Mouse (Mus musculus) midbrain, embryonic 12.5 days (tissue): ENCODE measurements around the gene Shisa8. TPM values are rescaled to one million over a fixed set of nuclear protein-coding genes. Genes with fewer than 3 reads are reported as not detected.

Experiments used
- ATAC-seq: fragments of 200-750 bp; cut with Nextera tagmentation; 2 replicates; pipeline ENCODE4 v1.8.0; 2017; ENCODE audit warnings: low read depth, moderate TSS enrichment, moderate library complexity; ENCODE audit not compliant: low FRiP score
- H3K27ac ChIP-seq: fragments of 300-500 bp; sonication (generic); replicated peaks from 2 replicates; pipeline ENCODE4 v1.5.1; 2016; ENCODE audit warnings: mild to moderate bottlenecking
- H3K27me3 ChIP-seq: fragments of 300-500 bp; sonication (generic); 2 replicates; pipeline ENCODE4 v1.6.1; 2016; ENCODE audit warnings: mild to moderate bottlenecking
- H3K36me3 ChIP-seq: fragments of 300-500 bp; sonication (generic); 2 replicates; pipeline ENCODE4 v1.6.1; 2016
- H3K4me1 ChIP-seq: fragments of 300-500 bp; sonication (generic); 2 replicates; pipeline ENCODE4 v1.6.1; 2016
- H3K4me2 ChIP-seq: fragments of 300-500 bp; sonication (generic); replicated peaks from 2 replicates; pipeline ENCODE4 v1.6.1; 2016; ENCODE audit warnings: mild to moderate bottlenecking, moderate library complexity
- H3K4me3 ChIP-seq: fragments of 300-500 bp; sonication (generic); 2 replicates; pipeline ENCODE4 v1.5.1; 2016; ENCODE audit warnings: mild to moderate bottlenecking
- H3K9ac ChIP-seq: fragments of 300-500 bp; sonication (generic); replicated peaks from 2 replicates; pipeline ENCODE4 v1.6.1; 2016; ENCODE audit warnings: mild to moderate bottlenecking, moderate library complexity
- H3K9me3 ChIP-seq: fragments of 300-500 bp; sonication (generic); 2 replicates; pipeline ENCODE4 v1.6.1; 2016; ENCODE audit warnings: mild to moderate bottlenecking
- WGBS: fragments of 180-500 bp; shearing (Covaris S2); methylation state at CpG from one replicate; pipeline ENCODE4 v1.1.7; 2016; 5-methylcytosine and 5-hydroxymethylcytosine counted together
- polyA plus RNA-seq: library from polyadenylated mRNA; unstranded; fragments of >200 nt; fragmentation: Nextera tagmentation; extraction: Ambion mirVana; gene quantifications from 2 replicates; pipeline ENCODE4 v1.2.1, GENCODE M21; 2016

Gene Shisa8
- polyA plus RNA-seq, 1 experiment from 2014 or later = 0.80 TPM

DNA sequence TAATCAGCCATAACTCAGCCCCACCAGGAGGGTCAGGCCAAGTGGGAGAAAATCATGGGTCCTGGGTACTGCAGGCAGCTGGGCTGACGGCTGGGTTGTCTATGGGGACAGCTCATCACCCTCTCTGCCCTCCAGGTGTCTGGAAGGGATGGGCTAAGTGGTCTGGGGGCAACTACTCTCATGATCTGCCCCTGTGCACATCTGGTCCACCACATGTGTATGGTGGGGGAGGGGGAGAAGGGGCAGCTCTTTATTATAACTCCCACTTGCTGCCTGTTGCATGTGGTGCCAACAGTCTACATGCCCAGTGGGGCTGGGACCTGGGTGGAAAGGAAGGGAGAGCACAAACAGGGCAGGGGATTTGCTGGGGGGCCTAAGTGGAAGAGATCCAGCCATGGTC is 1.8 kb downstream of the Shisa8 start:
- Histone ChIP-seq H3K9ac (no peak overlapping the region), H3K27me3 (peaks cover 99% of the 10 kb centered on the region), H3K4me3 (no peak overlapping the region), H3K36me3 (peaks cover 9% of the 10 kb centered on the region), H3K27ac (no peak overlapping the region), H3K4me1 (peaks cover 46% of the 10 kb centered on the region), H3K4me2 (no peak overlapping the region), H3K9me3 (no peaks in the 10 kb centered on the region)
- WGBS = 35% methylated on average over 1 of the region's 1 CpGs
- ATAC-seq = no peak

DNA sequence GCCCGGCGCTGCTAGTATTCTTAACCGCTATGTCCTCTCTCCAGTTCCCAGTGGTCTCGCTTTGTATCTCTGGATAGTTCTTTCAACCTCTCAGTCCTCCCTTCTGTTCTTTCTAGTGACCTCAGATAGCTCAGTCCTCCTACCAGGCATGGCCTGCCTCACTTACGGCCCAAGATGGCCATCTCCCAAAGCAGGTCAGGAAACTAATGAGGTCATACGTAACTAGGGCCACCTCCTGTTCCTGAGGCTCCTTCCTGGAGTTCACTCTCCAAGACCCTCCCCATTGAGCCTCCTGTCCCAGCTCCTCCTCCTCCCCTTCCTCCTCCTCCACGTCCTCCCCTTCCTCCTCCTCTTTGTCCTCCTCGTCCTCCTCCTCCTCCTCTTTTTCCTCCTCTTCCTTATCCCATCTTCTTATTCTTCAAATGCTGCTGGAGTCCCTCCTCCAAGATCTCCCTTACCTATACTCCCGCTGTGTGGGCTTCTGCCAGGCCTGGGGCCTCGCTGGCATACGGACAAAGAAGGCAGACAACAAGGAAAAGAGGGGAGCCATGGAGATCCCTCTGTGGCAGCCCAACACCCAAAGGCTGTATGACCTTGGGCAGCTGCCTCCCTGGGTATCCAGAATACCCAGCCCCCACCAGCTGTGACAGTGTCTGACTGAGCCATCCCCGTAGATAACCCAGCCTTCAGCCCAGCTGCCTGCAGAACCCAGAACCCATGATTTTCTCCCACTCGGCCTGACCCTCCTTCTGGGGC is 3.1 kb downstream of the Shisa8 start:
- peaks cover 22% of the 10 kb centered on the region for H3K36me3 ChIP-seq
- no peak overlapping the region for H3K4me2 ChIP-seq
- peaks cover 99% of the 10 kb centered on the region for H3K27me3 ChIP-seq
- H3K9me3 ChIP-seq = no peaks in the 10 kb centered on the region
- no peak overlapping the region for H3K27ac ChIP-seq
- no peak for ATAC-seq
- 81% methylated on average over 13 of the region's 13 CpGs for WGBS
- no peak overlapping the region for H3K9ac ChIP-seq
- H3K4me1 ChIP-seq = peaks cover 49% of the 10 kb centered on the region
- H3K4me3 ChIP-seq = no peak overlapping the region

GRCm38 (mm10) chr15:82208307-82208706 is 4.3 kb downstream of the Shisa8 start:
- H3K4me3 ChIP-seq = no peak overlapping the region
- ATAC-seq = no peak
- peaks cover 58% of the 10 kb centered on the region for H3K4me1 ChIP-seq
- peaks cover 89% of the 10 kb centered on the region for H3K27me3 ChIP-seq
- no peak overlapping the region for H3K4me2 ChIP-seq
- H3K27ac ChIP-seq = no peak overlapping the region
- H3K9me3 ChIP-seq = no peaks in the 10 kb centered on the region
- no peak overlapping the region for H3K9ac ChIP-seq
- H3K36me3 ChIP-seq = peaks cover 33% of the 10 kb centered on the region
- WGBS = 83% methylated on average over 8 of the region's 8 CpGs

DNA sequence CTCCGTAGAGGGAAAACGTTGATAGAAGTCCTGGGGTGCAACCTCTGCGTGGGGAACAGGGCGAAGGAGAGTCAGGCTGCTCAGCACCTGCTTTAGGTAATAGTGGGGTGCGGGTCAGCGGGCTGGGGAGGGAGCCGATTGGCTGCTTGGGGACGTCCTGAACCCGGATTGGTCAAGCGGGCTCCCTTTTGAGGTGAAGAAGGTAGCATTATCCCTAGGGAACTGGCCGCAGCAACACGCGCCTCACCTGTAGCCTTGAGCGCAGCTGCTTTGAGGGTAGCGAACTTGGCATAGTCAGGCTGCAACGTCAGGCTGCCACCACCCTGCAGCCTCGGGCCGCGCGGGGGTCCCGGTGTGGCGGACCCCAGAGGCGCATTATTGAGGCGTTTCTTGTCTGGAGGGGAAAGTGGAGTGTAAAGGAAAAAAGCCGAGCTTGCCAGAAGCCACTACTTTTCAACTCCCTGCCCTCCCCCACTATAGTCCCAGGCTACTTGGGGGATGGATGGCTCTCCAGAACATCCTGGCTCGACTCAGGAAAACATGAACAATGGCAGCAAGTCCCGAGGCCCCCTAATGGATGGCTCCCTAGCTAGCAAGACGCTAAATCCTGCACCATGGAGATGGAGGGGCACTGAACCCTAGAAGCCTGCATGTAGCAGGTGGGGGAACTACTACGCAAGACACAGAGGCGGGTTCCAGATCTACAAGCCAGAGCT is 5.0 kb downstream of the Shisa8 start:
- H3K4me2 ChIP-seq = 0 out of 2 replicates have a peak overlapping the region, but pooled peaks have one; percentile 11
- H3K9ac ChIP-seq = no peak overlapping the region
- no peak for ATAC-seq
- 8% methylated on average over 30 of the region's 30 CpGs for WGBS
- no peak overlapping the region for H3K27ac ChIP-seq
- peaks cover 40% of the 10 kb centered on the region for H3K36me3 ChIP-seq
- H3K27me3 ChIP-seq = peaks cover 86% of the 10 kb centered on the region
- peaks cover 56% of the 10 kb centered on the region for H3K4me1 ChIP-seq
- H3K4me3 ChIP-seq = no peak overlapping the region
- H3K9me3 ChIP-seq = no peaks in the 10 kb centered on the region

- no peak overlapping the region for H3K9ac ChIP-seq
- no peaks in the 10 kb centered on the region for H3K9me3 ChIP-seq
- peaks cover 51% of the 10 kb centered on the region for H3K4me1 ChIP-seq
- H3K4me2 ChIP-seq = peak overlapping the region; percentile 11; the same call in 1 of the 2 replicates
- ATAC-seq = no peak
- H3K27me3 ChIP-seq = peaks cover 80% of the 10 kb centered on the region
- H3K27ac ChIP-seq = no peak overlapping the region
- H3K36me3 ChIP-seq = peaks cover 45% of the 10 kb centered on the region
- no peak overlapping the region for H3K4me3 ChIP-seq
- WGBS = 12% methylated on average over 34 of the region's 34 CpGs
Measured at GRCm38 (mm10) chr15:82207105-82207459, 5.5 kb downstream of the Shisa8 start.

GRCm38 (mm10) chr15:82206365-82207104 is 6.1 kb downstream of the Shisa8 start:
- H3K9ac ChIP-seq = no peak overlapping the region
- H3K4me2 ChIP-seq = no peak overlapping the region
- H3K36me3 ChIP-seq = peaks cover 51% of the 10 kb centered on the region
- peak; percentile 45 for ATAC-seq
- H3K4me1 ChIP-seq = peaks cover 45% of the 10 kb centered on the region
- H3K4me3 ChIP-seq = no peak overlapping the region
- WGBS = 58% methylated on average over 9 of the region's 9 CpGs
- peaks cover 75% of the 10 kb centered on the region for H3K27me3 ChIP-seq
- H3K9me3 ChIP-seq = no peaks in the 10 kb centered on the region
- no peak overlapping the region for H3K27ac ChIP-seq

DNA sequence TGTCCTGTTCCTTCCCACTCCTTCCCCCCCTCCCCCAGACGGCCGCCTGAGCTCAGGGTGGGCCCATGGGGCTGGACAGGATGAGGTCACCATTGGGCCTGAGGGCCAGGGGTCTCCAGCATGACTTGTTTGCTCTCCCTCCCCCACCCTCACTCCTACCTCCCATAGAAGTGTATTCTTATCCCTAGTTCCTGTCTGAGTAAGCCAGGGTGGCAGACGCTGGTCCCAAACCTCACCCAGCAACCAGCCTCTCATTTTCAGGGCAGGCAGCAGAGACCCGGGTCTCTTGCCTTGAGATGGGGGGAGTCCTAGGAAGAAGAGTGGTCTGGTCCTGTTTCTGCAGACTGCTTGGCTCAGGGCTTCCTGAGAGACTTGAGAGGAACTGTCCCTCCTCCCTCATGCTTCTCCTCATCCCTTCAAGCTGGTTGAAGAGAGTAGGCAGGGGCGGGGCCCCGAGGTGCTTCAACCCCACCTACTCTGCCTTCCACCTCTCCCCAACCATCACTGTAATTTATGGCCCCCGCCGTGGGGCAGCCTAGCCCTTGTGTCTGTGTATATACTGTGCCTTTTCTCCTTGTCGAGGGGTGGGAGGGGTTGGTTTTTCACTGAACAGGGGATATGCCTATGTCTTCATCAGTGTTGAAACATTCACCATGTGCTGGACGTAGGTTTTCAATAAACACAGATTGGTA is 7.8 kb downstream of the Shisa8 start:
- H3K9ac ChIP-seq = no peak overlapping the region
- no peak for ATAC-seq

DNA sequence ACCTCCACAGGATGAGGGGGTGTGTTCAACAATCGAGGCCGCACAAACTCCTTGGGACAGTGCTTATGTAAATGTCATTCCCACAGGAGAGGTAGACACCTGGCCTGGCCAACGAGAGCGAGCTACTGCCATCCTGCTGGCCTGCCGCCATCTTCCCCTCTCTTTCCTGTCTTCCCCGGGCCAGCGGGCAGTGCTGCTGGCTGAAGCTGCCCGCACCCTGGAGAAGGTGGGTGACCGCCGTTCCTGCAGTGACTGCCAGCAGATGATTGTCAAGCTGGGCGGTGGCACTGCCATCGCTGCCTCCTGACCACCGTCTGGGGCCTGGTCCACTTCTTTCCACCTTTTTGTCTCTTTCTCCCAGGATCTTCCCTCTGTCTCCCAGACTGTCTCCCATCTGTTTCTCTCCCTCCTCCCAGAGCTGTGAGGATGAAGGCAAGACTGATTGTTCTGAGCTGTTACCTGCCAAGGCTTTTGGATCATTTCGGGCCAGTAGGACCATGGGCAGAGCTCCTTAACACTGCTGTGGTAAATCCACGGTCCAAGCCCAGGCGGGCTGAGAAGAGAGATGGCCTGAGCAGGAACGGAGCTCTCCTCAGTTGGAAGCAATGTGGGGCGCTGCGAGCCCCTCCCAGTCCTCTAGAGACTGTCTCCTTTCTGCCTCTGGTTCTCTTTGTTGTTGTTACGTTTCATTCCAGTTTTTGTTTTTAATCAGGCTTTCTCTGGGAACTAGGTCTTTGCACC is 8.8 kb downstream of the Shisa8 start:
- peaks cover 48% of the 10 kb centered on the region for H3K27me3 ChIP-seq
- H3K36me3 ChIP-seq = peaks cover 76% of the 10 kb centered on the region
- H3K27ac ChIP-seq = peak overlapping the region; percentile 50; the same call in 1 of the 2 replicates
- peaks cover 35% of the 10 kb centered on the region for H3K4me1 ChIP-seq
- no peaks in the 10 kb centered on the region for H3K9me3 ChIP-seq
- H3K9ac ChIP-seq = no peak overlapping the region
- no peak overlapping the region for H3K4me3 ChIP-seq
- 70% methylated on average over 20 of the region's 20 CpGs for WGBS
- ATAC-seq = no peak
- no peak overlapping the region for H3K4me2 ChIP-seq

More for the DNA sequence above, 7.8 kb downstream of the Shisa8 start:
- Histone ChIP-seq H3K4me1 (peaks cover 35% of the 10 kb centered on the region), H3K27me3 (peaks cover 58% of the 10 kb centered on the region), H3K36me3 (peaks cover 65% of the 10 kb centered on the region), H3K9me3 (no peaks in the 10 kb centered on the region), H3K4me2 (no peak overlapping the region), H3K4me3 (no peak overlapping the region), H3K27ac (peak overlapping the region; percentile 50; the same call in 1 of the 2 replicates)
- WGBS = 73% methylated on average over 8 of the region's 10 CpGs

GRCm38 (mm10) chr15:82203090-82203489 is 9.5 kb downstream of the Shisa8 start:
- WGBS = 96% methylated on average over 10 of the region's 10 CpGs
- H3K9ac ChIP-seq = no peak overlapping the region
- ATAC-seq = no peak
- peaks cover 35% of the 10 kb centered on the region for H3K4me1 ChIP-seq
- 0 out of 2 replicates have a peak overlapping the region, but pooled peaks have one; percentile 20 for H3K27ac ChIP-seq
- H3K4me2 ChIP-seq = no peak overlapping the region
- no peaks in the 10 kb centered on the region for H3K9me3 ChIP-seq
- peaks cover 83% of the 10 kb centered on the region for H3K36me3 ChIP-seq
- H3K27me3 ChIP-seq = peaks cover 42% of the 10 kb centered on the region
- no peak overlapping the region for H3K4me3 ChIP-seq

- no peak for ATAC-seq
- peaks cover 93% of the 10 kb centered on the region for H3K36me3 ChIP-seq
- H3K4me1 ChIP-seq = peaks cover 25% of the 10 kb centered on the region
- H3K9ac ChIP-seq = no peak overlapping the region
- H3K27me3 ChIP-seq = peaks cover 32% of the 10 kb centered on the region
- H3K9me3 ChIP-seq = no peaks in the 10 kb centered on the region
- no peak overlapping the region for H3K4me2 ChIP-seq
- WGBS = 90% methylated on average over 6 of the region's 6 CpGs
- H3K27ac ChIP-seq = no peak overlapping the region
- no peak overlapping the region for H3K4me3 ChIP-seq
Measured at GRCm38 (mm10) chr15:82202086-82202485, 10.5 kb downstream of the Shisa8 start.

DNA sequence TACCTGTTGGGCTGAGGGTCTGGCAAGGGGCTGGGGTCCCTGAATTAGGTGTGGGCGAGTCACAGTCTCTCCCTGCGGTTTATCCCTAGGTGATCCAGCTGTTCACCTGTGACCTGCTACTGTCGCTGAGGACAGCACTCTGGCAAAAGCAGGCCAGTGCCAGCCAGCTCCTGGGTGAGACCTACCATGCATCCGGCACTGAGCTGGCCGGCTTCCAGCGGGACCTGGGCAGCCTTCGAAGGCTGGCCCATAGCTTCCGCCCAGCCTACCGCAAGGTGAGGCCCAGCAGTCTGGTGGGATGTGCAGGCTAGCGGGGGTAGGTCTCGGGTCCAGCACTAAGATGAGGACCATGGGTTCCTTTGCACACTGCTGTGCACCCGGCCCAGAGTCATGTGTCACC is 13.1 kb downstream of the Shisa8 start:
- Histone ChIP-seq H3K4me1 (peaks cover 9% of the 10 kb centered on the region; the same call in 1 of the 2 replicates), H3K27me3 (peaks cover 6% of the 10 kb centered on the region; the same call in 1 of the 2 replicates), H3K36me3 (peaks cover 97% of the 10 kb centered on the region), H3K27ac (no peak overlapping the region), H3K9me3 (no peaks in the 10 kb centered on the region), H3K4me2 (no peak overlapping the region), H3K4me3 (no peak overlapping the region), H3K9ac (no peak overlapping the region)
- 89% methylated on average over 12 of the region's 12 CpGs for WGBS
- ATAC-seq = no peak
